Comparison of ENCODE assay signal across 12 mouse cellular contexts in genomic region chr17:86351282-86351681, GRCm38 (mm10).
DNase-seq lines count a peak whose midpoint lies in the region; ATAC-seq and TF ChIP-seq lines count a peak whose summit lies in the region.
"Had no signal": no experiment of that assay in that cellular context is flagged by ENCODE, and none has a peak within 500 bp of the region (broad histone marks: within the 10 kb centered on the region; RNA-seq: fewer than 3 reads in every experiment).

No protein-coding gene starts in this region.

- no peaks in the 10 kb centered on the region for H3K36me3 ChIP-seq in heart, embryonic 12.5 days
- no peaks in the 10 kb centered on the region for H3K36me3 ChIP-seq in kidney, postnatal 0 days (ENCODE audit: insufficient read depth, low read length)
- no peaks in the 10 kb centered on the region for H3K36me3 ChIP-seq in neural tube, embryonic 15.5 days
- H3K36me3 ChIP-seq: hindbrain, embryonic 13.5 days; liver, embryonic 12.5 days had no signal

- H3K27me3 ChIP-seq in heart, embryonic 12.5 days (replicated peaks) = no peaks in the 10 kb centered on the region
- H3K27me3 ChIP-seq in kidney, postnatal 0 days (ENCODE audit: insufficient read depth, low read length) = no peaks in the 10 kb centered on the region
- H3K27me3 ChIP-seq in neural tube, embryonic 15.5 days (replicated peaks) = no peaks in the 10 kb centered on the region
- H3K27me3 ChIP-seq: hindbrain, embryonic 13.5 days; liver, embryonic 12.5 days; Patski had no signal

- DNase-seq in heart, postnatal 4 days = no peak
- DNase-seq in kidney, postnatal 0 days (ENCODE audit: low spot score) = no peak
- no peak for DNase-seq in kidney, adult 18-20 months
- DNase-seq in neural tube, embryonic 10.5 days (ENCODE audit: extremely low spot score, low spot score) = no peak

- peak overlapping the region; percentile 69 for H3K27ac ChIP-seq in heart, embryonic 12.5 days (ENCODE audit: poor library complexity, severe bottlenecking)
- H3K27ac ChIP-seq in kidney, postnatal 0 days = peak overlapping the region; percentile 47
- peak overlapping the region; percentile 51; the same call in 1 of the 2 replicates for H3K27ac ChIP-seq in neural tube, embryonic 15.5 days (replicated peaks)
- H3K27ac ChIP-seq: liver, embryonic 12.5 days had no signal

- H3K9ac ChIP-seq in heart, embryonic 12.5 days = no peak overlapping the region
- H3K9ac ChIP-seq in kidney, postnatal 0 days (ENCODE audit: low read depth, low read length) = no peak overlapping the region
- H3K9ac ChIP-seq in neural tube, embryonic 15.5 days (replicated peaks) = no peak overlapping the region
- H3K9ac ChIP-seq: hindbrain, embryonic 13.5 days; liver, embryonic 12.5 days had no signal

- ATAC-seq in heart, embryonic 12.5 days (ENCODE audit: insufficient number of reproducible peaks, low FRiP score) = no peak
- ATAC-seq in kidney, postnatal 0 days (replicated peaks; ENCODE audit: low FRiP score, low read depth) = no peak
- no peak for ATAC-seq in neural tube, embryonic 15.5 days (ENCODE audit: low FRiP score)
- ATAC-seq in inflammation-experienced regulatory T-cells, adult 6 months = no peak
- ATAC-seq: liver, embryonic 12.5 days had no signal

- H3K9me3 ChIP-seq in heart, embryonic 12.5 days (replicated peaks) = no peaks in the 10 kb centered on the region
- H3K9me3 ChIP-seq in kidney, postnatal 0 days (replicated peaks; ENCODE audit: low read length) = no peaks in the 10 kb centered on the region
- no peaks in the 10 kb centered on the region for H3K9me3 ChIP-seq in neural tube, embryonic 15.5 days (replicated peaks)
- H3K9me3 ChIP-seq: hindbrain, embryonic 13.5 days; liver, embryonic 12.5 days; megakaryocyte, embryonic 14.5 days had no signal

- peak overlapping the region; percentile 45 for H3K4me2 ChIP-seq in heart, embryonic 12.5 days
- H3K4me2 ChIP-seq in kidney, postnatal 0 days (ENCODE audit: low read length) = peak overlapping the region; percentile 14
- no peak overlapping the region for H3K4me2 ChIP-seq in neural tube, embryonic 15.5 days
- H3K4me2 ChIP-seq: hindbrain, embryonic 13.5 days; liver, embryonic 12.5 days had no signal

- H3K4me1 ChIP-seq in heart, embryonic 12.5 days (replicated peaks) = peaks cover 63% of the 10 kb centered on the region
- peaks cover 18% of the 10 kb centered on the region for H3K4me1 ChIP-seq in kidney, postnatal 0 days (replicated peaks; ENCODE audit: insufficient read depth, low read length)
- peaks cover 29% of the 10 kb centered on the region for H3K4me1 ChIP-seq in neural tube, embryonic 15.5 days

- WGBS in heart, embryonic 12.5 days = 54% methylated on average over 4 of the region's 4 CpGs
- 53% methylated on average over 4 of the region's 4 CpGs for WGBS in kidney, postnatal 0 days
- 76% methylated on average over 4 of the region's 4 CpGs for WGBS in neural tube, embryonic 15.5 days

- no peak for TF ChIP-seq CTCF in kidney, postnatal 0 days (IDR thresholded peaks at IDR 0.05; ENCODE audit: low read depth)

- no peak overlapping the region for H3K4me3 ChIP-seq in heart, embryonic 12.5 days
- H3K4me3 ChIP-seq in kidney, postnatal 0 days (replicated peaks; ENCODE audit: low read depth, low read length) = no peak overlapping the region
- H3K4me3 ChIP-seq in neural tube, embryonic 15.5 days (replicated peaks) = no peak overlapping the region
- H3K4me3 ChIP-seq: erythroblast, embryonic 14.5 days; hindbrain, embryonic 13.5 days; liver, embryonic 12.5 days; megakaryocyte, embryonic 14.5 days had no signal
